Mouse (Mus musculus) lung, postnatal 14 days (tissue): ENCODE results near the gene Chrna1.
"Not testable (repeated sequence)": the region's sequence is repeated elsewhere in the genome, so short reads cannot be mapped to it uniquely, and the experiment has no call there.

ENCODE experiments used
- DNase-seq: peaks from one replicate; pipeline ENCODE4 v3.0.0; 2021

The Chrna1 gene

GRCm38 (mm10) chr2:73590106-73590505, 10.0 kb upstream of the Chrna1 start:
- no peak for DNase-seq

DNA sequence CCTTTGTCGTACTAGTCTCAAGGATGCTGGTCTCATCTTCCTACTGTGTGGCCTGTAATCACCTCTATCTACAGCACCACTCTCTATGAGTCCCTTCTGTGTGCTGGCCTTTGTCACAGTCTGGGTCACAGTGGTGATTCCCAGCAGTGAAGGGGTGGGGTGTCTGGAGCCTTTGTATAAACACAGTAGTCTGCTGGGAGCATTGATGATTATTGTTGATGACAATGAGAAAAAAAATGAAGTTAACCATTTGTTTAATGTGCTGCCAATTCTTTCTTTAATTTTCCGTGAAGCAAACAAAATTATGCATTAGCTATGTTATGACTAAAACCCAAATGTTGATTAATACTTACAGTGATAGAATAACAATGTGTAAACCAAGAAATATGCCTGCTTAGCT, 8.8 kb upstream of the Chrna1 start:
- no peak for DNase-seq

GRCm38 (mm10) chr2:73587109-73587506, 7.0 kb upstream of the Chrna1 start:
- DNase-seq = no peak

DNA sequence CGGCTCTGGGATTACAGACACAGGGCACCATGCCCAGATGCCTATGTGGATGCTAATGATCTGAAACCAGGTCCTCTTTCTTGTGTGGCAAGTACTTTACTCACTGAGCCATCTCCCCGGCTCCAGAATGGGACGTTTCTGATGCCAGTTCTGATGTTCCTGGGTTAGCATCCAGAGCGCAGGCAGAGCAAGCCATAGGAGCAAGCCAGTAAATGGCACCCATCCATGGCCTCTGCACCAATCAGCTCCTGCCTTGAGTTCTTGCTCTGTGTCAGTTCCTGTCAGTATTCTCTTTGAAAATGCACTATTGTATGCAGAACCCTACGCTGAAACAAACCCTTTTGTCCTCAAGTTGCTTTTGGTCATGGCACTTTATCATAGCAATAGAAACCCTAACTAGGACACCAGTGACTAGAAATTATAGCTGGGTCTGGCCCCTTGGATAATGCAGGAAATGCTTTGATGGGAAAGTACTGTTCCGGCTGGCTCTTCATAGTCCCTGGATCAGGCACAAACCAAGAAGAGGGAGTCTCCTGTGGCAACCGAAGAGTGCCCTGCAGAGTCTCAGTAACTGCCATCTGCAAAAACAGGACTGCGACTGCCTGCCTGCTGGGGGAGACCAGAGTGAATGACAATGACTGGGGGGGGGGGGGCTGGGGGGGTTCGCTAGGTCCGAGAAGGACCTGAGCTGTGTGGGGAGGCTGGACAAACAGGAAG, 6.4 kb upstream of the Chrna1 start:
- DNase-seq = no peak

GRCm38 (mm10) chr2:73585347-73585831, 5.3 kb upstream of the Chrna1 start:
- DNase-seq = no peak

- DNase-seq = peak; percentile 85
These were observed 4.7 kb upstream of the Chrna1 start for GRCm38 (mm10) chr2:73584645-73585346.

GRCm38 (mm10) chr2:73580720-73581119, 582 bp upstream of the Chrna1 start:
- no peak for DNase-seq

GRCm38 (mm10) chr2:73579168-73579567, 970 bp downstream of the Chrna1 start:
- DNase-seq = no peak

- DNase-seq = no peak
These were observed 5.7 kb downstream of the Chrna1 start for GRCm38 (mm10) chr2:73574418-73574817.

DNA sequence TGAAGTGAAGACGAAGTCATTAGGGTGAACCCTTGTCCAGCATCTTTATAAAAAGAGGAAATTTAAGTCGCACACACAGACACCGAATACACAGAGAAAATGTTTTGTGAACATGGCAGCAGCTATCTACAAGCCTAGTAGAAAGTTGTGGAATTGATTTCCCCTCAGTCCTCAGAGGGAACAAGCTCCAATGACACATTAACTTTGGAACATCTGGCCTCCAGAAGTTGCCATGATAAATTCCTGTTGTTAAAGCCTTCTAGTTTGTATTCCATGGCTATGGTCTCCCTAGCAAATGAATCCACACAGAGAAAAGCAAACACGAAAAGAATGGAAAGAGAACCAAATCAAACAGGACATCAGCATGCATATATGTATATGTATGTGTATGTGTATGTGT, 6.6 kb downstream of the Chrna1 start:
- DNase-seq = no peak

GRCm38 (mm10) chr2:73572539-73573372, 7.4 kb downstream of the Chrna1 start:
- peak; percentile 78 for DNase-seq

GRCm38 (mm10) chr2:73571901-73572300, 8.2 kb downstream of the Chrna1 start:
- DNase-seq = no peak

GRCm38 (mm10) chr2:73571304-73571703, 8.8 kb downstream of the Chrna1 start:
- DNase-seq = no peak

DNA sequence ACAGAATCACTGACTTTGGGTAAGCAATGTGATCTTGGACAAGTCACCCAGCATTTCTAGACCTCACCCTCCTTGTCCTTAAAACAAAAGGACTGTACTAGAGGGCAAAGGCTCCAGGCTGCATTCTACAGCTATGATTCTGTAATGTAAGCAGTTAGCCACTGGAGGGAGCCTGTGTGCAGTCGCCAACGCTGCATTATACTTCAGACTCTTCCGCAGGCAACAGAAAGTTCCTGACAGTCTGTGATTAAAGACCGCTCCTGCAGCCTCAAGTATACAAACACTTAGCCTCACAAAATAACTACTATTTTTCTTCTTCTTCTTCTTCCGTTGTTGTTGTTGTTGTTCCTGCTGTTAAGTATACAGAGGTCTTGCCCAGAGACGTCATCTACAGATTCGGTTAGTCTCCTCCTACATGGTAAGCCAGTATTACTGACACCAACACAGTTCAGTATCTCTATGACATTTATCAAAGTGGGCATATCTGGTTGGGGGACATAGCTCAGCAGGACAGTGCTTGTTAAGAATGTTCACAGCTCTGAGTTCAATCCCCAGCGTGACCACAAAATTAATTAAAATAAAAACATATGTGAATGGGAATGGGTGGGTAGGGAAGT, 13.0 kb downstream of the Chrna1 start:
- DNase-seq = peak; percentile 76

DNA sequence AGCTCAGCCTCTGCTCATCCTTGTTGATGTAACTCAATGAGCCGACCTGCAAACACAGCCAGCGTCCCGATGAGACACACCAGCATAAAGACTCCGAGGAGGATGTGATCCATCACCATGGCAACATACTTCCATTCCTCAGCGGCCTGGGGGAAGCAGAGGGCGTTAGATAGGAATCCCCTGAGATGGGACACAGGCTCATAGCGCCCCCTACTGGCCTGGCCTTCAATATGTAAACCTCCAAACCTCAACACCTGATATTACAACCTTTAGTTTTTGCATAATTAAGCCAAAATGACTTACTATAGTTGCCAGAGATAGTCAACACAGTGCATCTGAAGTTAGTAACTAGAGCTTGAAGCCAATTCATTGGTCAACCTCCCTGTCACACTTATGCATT, 14.0 kb downstream of the Chrna1 start:
- DNase-seq = peak; percentile 44

DNA sequence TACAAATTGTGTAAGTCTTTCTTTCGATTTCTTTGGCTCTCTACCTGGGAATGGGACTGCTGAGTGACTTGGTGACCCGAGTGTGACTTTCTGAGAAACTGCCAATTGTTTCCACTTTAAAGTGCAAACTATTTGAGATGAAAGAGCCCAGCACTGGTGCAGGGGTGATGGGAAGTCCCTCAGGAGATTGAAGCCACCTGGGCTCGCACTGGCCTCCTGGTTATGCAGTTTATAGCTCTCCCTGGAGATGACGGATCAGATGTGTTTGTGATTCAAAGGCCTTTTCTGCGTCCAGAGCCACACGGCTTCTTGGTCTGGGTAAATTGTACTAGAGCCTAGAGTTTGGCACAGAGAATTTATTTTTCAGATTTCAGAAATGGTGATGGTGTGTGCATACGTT, 16.4 kb downstream of the Chrna1 start:
- DNase-seq = no peak

GRCm38 (mm10) chr2:73562656-73563055, 17.5 kb downstream of the Chrna1 start:
- DNase-seq = no peak

DNA sequence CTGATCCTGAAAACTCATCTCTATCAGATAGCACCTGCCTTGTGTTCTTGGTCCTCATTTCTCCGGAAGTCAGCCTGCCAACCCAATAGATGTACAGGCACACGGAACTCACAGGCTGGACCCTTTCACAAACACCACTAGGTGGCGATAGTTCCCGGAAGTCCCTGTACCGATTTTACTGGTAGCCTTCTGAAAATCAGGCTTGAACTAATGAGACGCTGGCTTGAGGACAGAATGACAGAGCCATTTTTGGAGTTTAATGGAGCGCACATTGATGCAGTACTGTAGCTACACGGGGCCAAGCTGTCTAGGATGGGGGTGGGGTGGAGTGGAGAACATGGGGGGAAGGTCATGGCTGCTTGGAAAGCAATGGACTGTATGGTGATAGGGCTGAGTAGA, 18.5 kb downstream of the Chrna1 start:
- peak; percentile 50 for DNase-seq

- DNase-seq = no peak
These were observed 19.1 kb downstream of the Chrna1 start for GRCm38 (mm10) chr2:73560899-73561664.

DNA sequence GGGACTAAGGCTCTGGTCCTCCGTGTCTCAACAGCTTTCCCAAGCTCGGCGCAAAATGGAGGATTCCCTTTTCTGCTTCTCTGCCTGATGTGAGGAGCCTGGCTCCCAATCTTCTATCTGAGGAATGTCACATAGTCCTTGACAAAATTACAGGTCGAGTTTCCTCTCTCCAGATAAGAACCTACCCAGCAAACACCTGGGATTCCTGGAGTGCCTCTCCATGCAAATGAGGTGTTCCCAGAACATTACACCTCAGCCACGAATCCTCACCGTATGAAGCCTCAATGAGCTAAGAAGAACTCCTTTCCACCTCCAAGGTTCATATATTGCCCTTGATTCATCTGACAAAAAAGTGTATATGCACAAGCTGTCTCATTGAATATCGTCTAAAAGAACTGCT, 19.7 kb downstream of the Chrna1 start:
- DNase-seq = peak; percentile 12

- no peak for DNase-seq
These were observed 22.2 kb downstream of the Chrna1 start for GRCm38 (mm10) chr2:73557956-73558355.

DNA sequence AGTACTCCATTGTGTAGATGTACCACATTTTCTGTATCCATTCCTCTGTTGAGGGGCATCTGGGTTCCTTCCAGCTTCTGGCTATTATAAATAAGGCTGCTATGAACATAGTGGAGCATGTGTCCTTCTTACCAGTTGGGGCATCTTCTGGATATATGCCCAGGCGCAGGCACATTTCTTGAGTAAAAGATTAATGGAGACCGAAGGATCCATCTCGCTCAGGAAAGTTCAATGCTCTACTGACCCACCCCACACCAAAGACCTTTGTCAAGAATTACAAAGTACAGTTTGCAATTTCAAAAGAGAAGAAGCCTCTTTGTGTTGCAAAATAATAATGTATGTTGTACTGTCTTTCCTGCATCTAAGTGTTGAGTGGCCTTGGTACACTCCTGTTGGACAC, 23.1 kb downstream of the Chrna1 start:
- not testable (repeated sequence) for DNase-seq
